Mouse (Mus musculus) neutrophil, adult 5-6 weeks (primary cell): Measurements from ENCODE around the gene Fbxl21. TPM values are rescaled to one million over a fixed set of nuclear protein-coding genes. Genes with fewer than 3 reads are reported as not detected.

Source experiments
- ATAC-seq: fragments of 151-379, 151-347 bp; 2 replicates; pipeline ENCODE4 v1.8.0; 2017; ENCODE audit warnings: mild to moderate bottlenecking, moderate TSS enrichment; ENCODE audit not compliant: insufficient number of reproducible peaks, poor library complexity, low FRiP score, severe bottlenecking; ENCODE audit errors: extremely low read depth
- total RNA-seq: library from RNA; stranded (forward); fragments of 200-1000 nt; gene quantifications from 2 replicates; pipeline ENCODE4 v1.2.3, GENCODE M21; 2017

The Fbxl21 gene
- total RNA-seq, 1 experiment from 2014 or later = 0.70 TPM

- no peak for ATAC-seq
Observed at GRCm38 (mm10) chr13:56571645-56572044, 49.4 kb downstream of the Fbxl21 start.

GRCm38 (mm10) chr13:56575074-56575473, 52.8 kb downstream of the Fbxl21 start:
- ATAC-seq = no peak

GRCm38 (mm10) chr13:56575701-56576321, 53.5 kb downstream of the Fbxl21 start:
- peak; percentile 84 for ATAC-seq

- ATAC-seq = no peak
Observed at GRCm38 (mm10) chr13:56578097-56578496, 55.8 kb downstream of the Fbxl21 start.

GRCm38 (mm10) chr13:56580450-56580849, 58.2 kb downstream of the Fbxl21 start:
- no peak for ATAC-seq

GRCm38 (mm10) chr13:56581512-56581911, 59.2 kb downstream of the Fbxl21 start:
- ATAC-seq = no peak

DNA sequence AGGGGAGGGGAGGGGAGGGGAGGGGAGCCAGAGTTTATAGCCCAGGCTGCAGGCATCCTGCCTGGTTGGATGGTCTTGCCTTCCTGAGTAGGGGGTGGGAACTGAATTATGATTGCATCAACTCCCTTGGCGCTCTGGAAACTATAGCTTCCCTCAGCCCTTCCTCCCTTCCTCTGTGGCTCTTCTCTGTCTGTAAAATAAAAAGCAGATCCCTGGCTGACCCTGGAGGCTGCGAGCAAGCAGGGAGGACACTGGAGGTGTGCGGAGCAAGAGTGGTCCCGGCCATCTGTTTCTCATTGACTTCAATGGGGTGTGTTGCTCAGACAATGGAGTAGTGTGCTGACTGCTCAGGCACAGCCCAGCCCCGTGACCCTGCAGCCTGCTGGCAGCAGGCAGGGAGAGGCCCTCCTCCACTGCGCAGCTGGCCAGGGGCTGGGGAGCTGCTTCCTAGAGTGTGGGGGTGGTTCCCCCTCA, 59.7 kb downstream of the Fbxl21 start:
- ATAC-seq = no peak

GRCm38 (mm10) chr13:56582720-56583119, 60.4 kb downstream of the Fbxl21 start:
- ATAC-seq = no peak

- no peak for ATAC-seq
Observed at GRCm38 (mm10) chr13:56586046-56586445, 63.8 kb downstream of the Fbxl21 start.

Other genes starting within 250 kb of the Fbxl21 start
- not detected in 2 replicates for gene Cxcl14, start 225.9 kb upstream of the Fbxl21 start, total RNA-seq
- not detected in 2 replicates for gene Gm3045, start 95.9 kb upstream of the Fbxl21 start, total RNA-seq
- gene Slc25a48, start 84.1 kb upstream of the Fbxl21 start, total RNA-seq = 0.12 and 0.61 TPM in 2 replicates
- gene Il9, start 40.2 kb upstream of the Fbxl21 start, total RNA-seq = not detected in 2 replicates
- not detected in 2 replicates for gene Lect2, start 26.0 kb downstream of the Fbxl21 start, total RNA-seq
- 473 and 475 TPM in 2 replicates for gene Tgfbi, start 87.1 kb downstream of the Fbxl21 start, total RNA-seq
- gene Smad5, start 180.5 kb downstream of the Fbxl21 start, total RNA-seq = 15.3 and 21.6 TPM in 2 replicates
- gene Gm45623, start 231.4 kb downstream of the Fbxl21 start, total RNA-seq = not detected in 2 replicates